Mouse (Mus musculus): ENCODE data around the gene Fes. TPM values are rescaled to one million over a fixed set of nuclear protein-coding genes. Genes with fewer than 3 reads are reported as not detected.

Gene Fes
- polyA plus RNA-seq, 1 experiment from 2014 or later, result 18.2 TPM

DNA sequence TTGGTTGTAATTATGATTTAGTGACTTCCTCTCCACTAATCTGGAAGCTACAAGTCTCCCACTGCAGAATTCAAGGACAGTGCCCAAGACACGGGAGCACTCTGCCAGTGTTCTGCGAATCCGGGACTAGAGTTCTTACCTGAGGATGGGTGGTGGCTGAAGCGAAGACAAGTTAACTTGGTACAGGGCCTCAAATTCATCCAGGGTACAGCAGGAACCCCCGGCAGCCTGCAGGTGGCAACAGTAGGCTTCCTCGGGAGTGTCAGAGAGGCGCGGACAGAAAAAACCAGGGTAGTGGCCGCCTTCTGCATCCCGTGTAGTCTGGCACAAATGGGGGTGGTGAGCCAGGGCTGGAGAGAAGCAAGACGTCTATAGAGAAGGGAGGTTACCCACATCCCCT is 47.0 kb downstream of the Fes start, which contains the start of gene Unc45a:
TSS of gene Unc45a (minus strand) at position 213 of the 400 bp plus-strand sequence.
- Histone ChIP-seq H3K36me3 (ENCODE audit: control insufficient read depth, insufficient read depth) (peaks cover 3% of the 10 kb centered on the region), H3K4me1 (ENCODE audit: control insufficient read depth, low read depth, low read length) (peaks cover 28% of the 10 kb centered on the region)
- peak; percentile 56 for ATAC-seq (ENCODE audit: low read depth)

GRCm38 (mm10) chr7:80339793-80340628 is 47.7 kb downstream of the Fes start:
- WGBS (ENCODE audit: insufficient replicate concordance), result under 1% methylated on average over 45 of the region's 45 CpGs
- H3K4me3 ChIP-seq (ENCODE audit: low read depth, low read length), result peak overlapping the region; percentile 74

More for the DNA sequence above, 47.0 kb downstream of the Fes start, which contains the start of gene Unc45a:
- Histone ChIP-seq H3K9me3 (replicated peaks; ENCODE audit: control insufficient read depth, low read length) (no peaks in the 10 kb centered on the region), H3K27ac (ENCODE audit: low read length) (peak within 1 kb of the TSS; percentile 80), H3K9ac (ENCODE audit: low read depth, low read length) (peak within 1 kb of the TSS; percentile 76), H3K27me3 (ENCODE audit: control insufficient read depth, insufficient read depth, low read depth, low read length) (no peaks in the 10 kb centered on the region), H3K4me2 (ENCODE audit: low read depth, low read length) (peak within 1 kb of the TSS; percentile 74), H3K4me3 (ENCODE audit: low read depth, low read length) (peak within 1 kb of the TSS; percentile 74)
- 2% methylated on average over 11 of the region's 11 CpGs for WGBS (ENCODE audit: insufficient replicate concordance)

GRCm38 (mm10) chr7:80339371-80339770 is 48.4 kb downstream of the Fes start:
- Histone ChIP-seq H3K27me3 (ENCODE audit: control insufficient read depth, insufficient read depth, low read depth, low read length) (no peaks in the 10 kb centered on the region), H3K27ac (ENCODE audit: low read length) (no peak overlapping the region), H3K36me3 (ENCODE audit: control insufficient read depth, insufficient read depth) (peaks cover 3% of the 10 kb centered on the region), H3K9me3 (replicated peaks; ENCODE audit: control insufficient read depth, low read length) (no peaks in the 10 kb centered on the region), H3K4me3 (ENCODE audit: low read depth, low read length) (peak overlapping the region; percentile 74), H3K9ac (ENCODE audit: low read depth, low read length) (peak overlapping the region; percentile 73), H3K4me2 (ENCODE audit: low read depth, low read length) (peak overlapping the region; percentile 74), H3K4me1 (ENCODE audit: control insufficient read depth, low read depth, low read length) (peaks cover 28% of the 10 kb centered on the region)
- no peak for ATAC-seq (ENCODE audit: low read depth)
- WGBS (ENCODE audit: insufficient replicate concordance), result 11% methylated on average over 15 of the region's 17 CpGs

More at GRCm38 (mm10) chr7:80339793-80340628, 47.7 kb downstream of the Fes start:
- Histone ChIP-seq H3K4me1 (ENCODE audit: control insufficient read depth, low read depth, low read length) (peaks cover 28% of the 10 kb centered on the region), H3K9ac (ENCODE audit: low read depth, low read length) (peak overlapping the region; percentile 76), H3K9me3 (replicated peaks; ENCODE audit: control insufficient read depth, low read length) (no peaks in the 10 kb centered on the region), H3K36me3 (ENCODE audit: control insufficient read depth, insufficient read depth) (peaks cover 3% of the 10 kb centered on the region), H3K4me2 (ENCODE audit: low read depth, low read length) (peak overlapping the region; percentile 74), H3K27me3 (ENCODE audit: control insufficient read depth, insufficient read depth, low read depth, low read length) (no peaks in the 10 kb centered on the region), H3K27ac (ENCODE audit: low read length) (peak overlapping the region; percentile 80)
- ATAC-seq (ENCODE audit: low read depth), result peak; percentile 98

GRCm38 (mm10) chr7:80336932-80337331 is 50.8 kb downstream of the Fes start:
- Histone ChIP-seq H3K9me3 (replicated peaks; ENCODE audit: control insufficient read depth, low read length) (peaks cover 3% of the 10 kb centered on the region; the same call in 1 of the 2 replicates), H3K27ac (ENCODE audit: low read length) (no peak overlapping the region), H3K4me1 (ENCODE audit: control insufficient read depth, low read depth, low read length) (peaks cover 16% of the 10 kb centered on the region), H3K27me3 (ENCODE audit: control insufficient read depth, insufficient read depth, low read depth, low read length) (no peaks in the 10 kb centered on the region), H3K4me2 (ENCODE audit: low read depth, low read length) (no peak overlapping the region), H3K4me3 (ENCODE audit: low read depth, low read length) (no peak overlapping the region), H3K36me3 (ENCODE audit: control insufficient read depth, insufficient read depth) (peaks cover 16% of the 10 kb centered on the region), H3K9ac (ENCODE audit: low read depth, low read length) (no peak overlapping the region)
- no peak for ATAC-seq (ENCODE audit: low read depth)
- 71% methylated on average over 3 of the region's 3 CpGs for WGBS (ENCODE audit: insufficient replicate concordance)

DNA sequence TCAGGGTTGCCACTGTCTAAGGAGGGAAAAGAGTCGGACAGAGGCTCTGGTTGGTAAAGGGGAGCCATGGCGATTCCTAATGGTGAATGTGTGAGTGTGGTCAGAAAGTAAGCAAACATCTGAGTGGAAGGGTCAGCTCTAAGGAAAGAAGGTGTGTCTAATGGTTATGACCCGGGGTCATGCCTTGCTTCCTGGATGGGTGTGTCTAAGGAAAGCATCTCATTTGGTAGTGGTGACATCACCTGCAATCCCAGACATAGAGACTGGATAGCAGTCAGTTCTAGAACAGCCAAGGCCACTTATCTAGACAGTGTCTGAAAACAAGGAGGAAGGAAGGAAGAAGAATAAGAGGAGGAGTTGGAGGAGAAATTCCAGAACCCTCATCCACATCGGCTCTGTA is 52.9 kb downstream of the Fes start:
- Histone ChIP-seq H3K27me3 (ENCODE audit: control insufficient read depth, insufficient read depth, low read depth, low read length) (no peaks in the 10 kb centered on the region), H3K4me1 (ENCODE audit: control insufficient read depth, low read depth, low read length) (peaks cover 5% of the 10 kb centered on the region), H3K36me3 (ENCODE audit: control insufficient read depth, insufficient read depth) (peaks cover 22% of the 10 kb centered on the region), H3K9me3 (replicated peaks; ENCODE audit: control insufficient read depth, low read length) (peaks cover 3% of the 10 kb centered on the region; the same call in 1 of the 2 replicates), H3K4me2 (ENCODE audit: low read depth, low read length) (no peak overlapping the region), H3K27ac (ENCODE audit: low read length) (no peak overlapping the region), H3K9ac (ENCODE audit: low read depth, low read length) (no peak overlapping the region), H3K4me3 (ENCODE audit: low read depth, low read length) (no peak overlapping the region)
- WGBS (ENCODE audit: insufficient replicate concordance), result 81% methylated on average over 4 of the region's 4 CpGs
- ATAC-seq (ENCODE audit: low read depth), result no peak

- Histone ChIP-seq H3K36me3 (ENCODE audit: control insufficient read depth, insufficient read depth) (peaks cover 22% of the 10 kb centered on the region), H3K9ac (ENCODE audit: low read depth, low read length) (no peak overlapping the region), H3K4me2 (ENCODE audit: low read depth, low read length) (no peak overlapping the region), H3K9me3 (replicated peaks; ENCODE audit: control insufficient read depth, low read length) (peaks cover 3% of the 10 kb centered on the region; the same call in 1 of the 2 replicates), H3K4me1 (ENCODE audit: control insufficient read depth, low read depth, low read length) (no peaks in the 10 kb centered on the region), H3K27me3 (ENCODE audit: control insufficient read depth, insufficient read depth, low read depth, low read length) (no peaks in the 10 kb centered on the region), H3K27ac (ENCODE audit: low read length) (no peak overlapping the region), H3K4me3 (ENCODE audit: low read depth, low read length) (no peak overlapping the region)
- ATAC-seq (ENCODE audit: low read depth), result no peak
- WGBS (ENCODE audit: insufficient replicate concordance), result 86% methylated on average over 19 of the region's 19 CpGs
Observed at GRCm38 (mm10) chr7:80331433-80331832, 56.3 kb downstream of the Fes start.

DNA sequence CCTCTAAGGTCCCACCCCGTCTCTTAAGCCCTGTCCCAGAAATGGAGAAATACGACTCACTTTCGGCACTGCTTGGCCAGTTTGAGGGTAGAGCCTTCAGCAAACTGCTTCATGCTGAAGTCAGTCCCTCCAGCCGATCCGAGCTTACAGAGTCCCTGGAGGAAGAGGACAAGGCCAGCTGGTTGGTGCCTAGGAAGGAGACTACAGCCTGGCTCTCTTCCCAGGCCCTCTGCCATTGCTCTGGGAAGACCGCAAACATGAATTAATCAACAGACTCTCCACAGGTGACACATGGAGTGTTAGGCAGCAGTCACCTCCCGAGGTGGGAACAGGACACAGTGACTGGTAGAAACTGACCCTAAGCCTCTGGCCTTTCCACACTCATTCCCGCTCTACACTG is 57.5 kb downstream of the Fes start:
- H3K27ac ChIP-seq (ENCODE audit: low read length), result no peak overlapping the region
- H3K36me3 ChIP-seq (ENCODE audit: control insufficient read depth, insufficient read depth), result peaks cover 23% of the 10 kb centered on the region
- no peak overlapping the region for H3K4me2 ChIP-seq (ENCODE audit: low read depth, low read length)
- peaks cover under 1% of the 10 kb centered on the region; the same call in 1 of the 2 replicates for H3K4me1 ChIP-seq (ENCODE audit: control insufficient read depth, low read depth, low read length)
- ATAC-seq (ENCODE audit: low read depth), result no peak
- no peak overlapping the region for H3K4me3 ChIP-seq (ENCODE audit: low read depth, low read length)
- WGBS (ENCODE audit: insufficient replicate concordance), result 79% methylated on average over 8 of the region's 8 CpGs
- H3K9ac ChIP-seq (ENCODE audit: low read depth, low read length), result no peak overlapping the region
- H3K27me3 ChIP-seq (ENCODE audit: control insufficient read depth, insufficient read depth, low read depth, low read length), result no peaks in the 10 kb centered on the region
- H3K9me3 ChIP-seq (replicated peaks; ENCODE audit: control insufficient read depth, low read length), result peaks cover 3% of the 10 kb centered on the region; the same call in 1 of the 2 replicates

Data from liver, embryonic 16.5 days (tissue).